Mouse (Mus musculus): ENCODE measurements around the gene Gal3st1. TPM values are rescaled to one million over a fixed set of nuclear protein-coding genes. Genes with fewer than 3 reads are reported as not detected.

Gene Gal3st1
- polyA plus RNA-seq, 1 experiment = 52.0 TPM

DNA sequence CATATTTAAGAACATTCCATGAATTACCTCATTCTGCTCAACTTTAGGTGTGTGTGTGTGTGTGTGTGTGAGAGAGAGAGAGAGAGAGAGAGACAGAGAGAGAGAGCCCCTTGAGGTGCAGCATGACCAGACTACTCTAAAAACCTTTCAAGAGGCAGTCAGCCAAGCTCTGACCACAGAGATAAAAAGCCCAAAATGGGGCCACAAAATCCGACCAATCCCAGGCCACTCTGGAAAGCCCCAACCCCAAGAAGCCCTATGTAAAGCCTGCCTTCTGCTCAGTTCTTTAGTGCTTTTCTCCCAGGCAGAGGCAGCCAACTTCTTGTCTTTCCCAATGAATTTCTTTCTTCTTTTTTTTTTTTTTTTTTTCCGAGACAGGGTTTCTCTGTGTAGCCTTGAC is 22.5 kb upstream of the Gal3st1 start:
- no peak overlapping the region for H3K4me3 ChIP-seq (replicated peaks; ENCODE audit: insufficient read depth, low read depth, low read length)
- no peak for DNase-seq
- H3K27me3 ChIP-seq (ENCODE audit: control insufficient read depth, insufficient read depth, low read length) = no peaks in the 10 kb centered on the region
- no peak for TF ChIP-seq POLR2A (IDR thresholded peaks at IDR 0.05; ENCODE audit: borderline replicate concordance, insufficient read depth, low read length)
- TF ChIP-seq CTCF (IDR thresholded peaks at IDR 0.05; ENCODE audit: borderline replicate concordance, insufficient read depth, low read depth, low read length) = no peak
- no peaks in the 10 kb centered on the region for H3K4me1 ChIP-seq (ENCODE audit: control insufficient read depth, insufficient read depth, low read length)
- H3K27ac ChIP-seq (ENCODE audit: insufficient read depth, low read length) = no peak overlapping the region
- WGBS = 50% methylated on average over 2 of the region's 2 CpGs

DNA sequence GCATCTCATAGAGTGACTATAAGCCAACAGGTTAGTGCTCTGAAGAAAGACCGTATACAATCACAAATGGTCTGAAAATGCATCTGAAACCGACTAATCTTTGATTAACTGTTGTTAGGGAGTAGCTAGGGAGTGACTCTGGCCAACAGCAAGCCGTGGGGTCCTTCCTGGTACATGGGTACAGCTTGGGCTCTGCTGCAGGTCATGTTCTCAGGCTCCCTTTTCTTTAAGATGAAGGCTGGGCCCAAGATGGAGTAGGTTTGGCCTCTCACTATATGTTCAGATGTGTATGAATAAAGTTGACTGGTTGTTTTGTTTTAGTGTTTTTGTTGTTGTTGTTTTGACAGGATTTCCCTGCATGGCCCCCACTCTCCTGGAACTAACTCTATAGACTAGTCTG is 21.7 kb upstream of the Gal3st1 start:
- no peak for DNase-seq
- no peak overlapping the region for H3K4me3 ChIP-seq (replicated peaks; ENCODE audit: insufficient read depth, low read depth, low read length)
- WGBS = 58% methylated on average over 3 of the region's 3 CpGs
- H3K27me3 ChIP-seq (ENCODE audit: control insufficient read depth, insufficient read depth, low read length) = no peaks in the 10 kb centered on the region
- H3K27ac ChIP-seq (ENCODE audit: insufficient read depth, low read length) = no peak overlapping the region
- H3K4me1 ChIP-seq (ENCODE audit: control insufficient read depth, insufficient read depth, low read length) = no peaks in the 10 kb centered on the region; the same call in 1 of the 2 replicates
- TF ChIP-seq POLR2A (IDR thresholded peaks at IDR 0.05; ENCODE audit: borderline replicate concordance, insufficient read depth, low read length) (no peak), CTCF (IDR thresholded peaks at IDR 0.05; ENCODE audit: borderline replicate concordance, insufficient read depth, low read depth, low read length) (no peak)

DNA sequence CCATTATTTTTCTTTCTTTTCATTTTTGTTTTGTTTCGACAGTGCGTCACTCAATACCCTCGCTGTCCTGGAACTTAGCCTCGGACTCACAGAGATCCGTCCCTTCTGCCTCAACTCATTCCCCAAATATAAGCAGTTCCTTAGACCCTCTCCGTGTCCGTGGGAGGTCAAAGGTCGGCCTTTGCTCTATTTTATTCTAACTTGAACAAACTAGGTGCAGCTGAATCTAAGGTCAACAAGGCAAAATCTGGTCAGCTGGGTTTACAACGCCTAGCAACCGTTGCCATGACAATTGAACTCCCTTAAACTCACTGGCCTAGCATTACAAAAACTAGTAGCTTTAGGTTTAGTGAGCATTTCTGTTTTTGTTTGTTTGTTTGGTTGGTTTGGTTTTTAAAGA is 20.3 kb upstream of the Gal3st1 start:
- Histone ChIP-seq H3K27ac (ENCODE audit: insufficient read depth, low read length) (no peak overlapping the region; the same call in 1 of the 2 replicates), H3K4me1 (ENCODE audit: control insufficient read depth, insufficient read depth, low read length) (no peaks in the 10 kb centered on the region; the same call in 1 of the 2 replicates), H3K4me3 (replicated peaks; ENCODE audit: insufficient read depth, low read depth, low read length) (peak overlapping the region; percentile 68), H3K27me3 (ENCODE audit: control insufficient read depth, insufficient read depth, low read length) (no peaks in the 10 kb centered on the region)
- no peak for TF ChIP-seq CTCF (IDR thresholded peaks at IDR 0.05; ENCODE audit: borderline replicate concordance, insufficient read depth, low read depth, low read length)
- TF ChIP-seq POLR2A (IDR thresholded peaks at IDR 0.05; ENCODE audit: borderline replicate concordance, insufficient read depth, low read length) = no peak
- WGBS = 82% methylated on average over 10 of the region's 10 CpGs
- DNase-seq = peak; percentile 11 to 17

DNA sequence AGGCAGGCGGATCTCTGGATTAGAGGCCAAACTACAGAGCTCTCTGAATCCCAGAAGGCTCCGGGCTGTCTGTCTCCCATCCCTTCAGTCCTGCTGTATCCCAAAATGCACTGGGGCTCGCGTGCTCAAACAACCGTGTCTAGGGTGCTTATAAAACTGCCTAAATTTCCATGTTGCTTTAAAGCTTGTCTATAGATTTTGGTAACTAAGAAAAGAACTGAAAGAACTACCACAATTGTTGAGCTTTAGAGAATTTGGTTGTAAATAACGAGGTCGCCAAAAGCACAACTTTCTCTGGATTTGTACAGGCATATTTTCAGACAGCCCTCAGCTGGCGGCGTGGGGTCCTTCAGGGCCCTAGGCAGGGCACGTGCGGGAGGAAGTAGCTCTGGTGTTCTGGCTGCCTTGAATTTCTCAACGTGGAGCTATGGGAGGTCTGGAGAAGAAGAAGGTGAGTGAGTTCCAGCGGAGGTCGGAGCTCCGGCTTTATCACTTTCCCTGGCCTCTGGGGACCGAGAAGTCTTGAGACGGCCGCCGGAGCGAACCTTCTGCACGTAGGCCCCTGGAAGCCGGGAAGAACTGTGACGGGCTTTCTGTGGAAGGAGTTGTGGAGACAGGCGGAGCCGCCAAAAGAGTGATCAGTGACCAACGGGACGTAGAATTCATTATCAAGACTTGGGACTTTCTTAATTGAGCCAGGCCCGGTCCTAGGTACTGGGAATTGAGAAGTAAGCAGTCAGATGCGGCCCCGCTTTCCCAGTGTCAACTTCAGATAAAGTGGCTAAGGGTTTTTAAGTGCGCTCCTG is 19.6 kb upstream of the Gal3st1 start, which contains the start of gene Pes1:
TSS of gene Pes1 (plus strand) at position 366 of the 806 bp plus-strand sequence.
- no peaks in the 10 kb centered on the region; the same call in 1 of the 2 replicates for H3K4me1 ChIP-seq (ENCODE audit: control insufficient read depth, insufficient read depth, low read length)
- WGBS = under 1% methylated on average over 31 of the region's 31 CpGs
- DNase-seq = peak; percentile 84 to 87
- no peaks in the 10 kb centered on the region for H3K27me3 ChIP-seq (ENCODE audit: control insufficient read depth, insufficient read depth, low read length)
- peak within 1 kb of the TSS; percentile 14; the same call in 1 of the 2 replicates for H3K27ac ChIP-seq (ENCODE audit: insufficient read depth, low read length)
- TF ChIP-seq CTCF (IDR thresholded peaks at IDR 0.05; ENCODE audit: borderline replicate concordance, insufficient read depth, low read depth, low read length) (no peak), POLR2A (IDR thresholded peaks at IDR 0.05; ENCODE audit: borderline replicate concordance, insufficient read depth, low read length) (peak; percentile 34; the same call in 1 of the 2 replicates)
- peak within 1 kb of the TSS; percentile 68 for H3K4me3 ChIP-seq (replicated peaks; ENCODE audit: insufficient read depth, low read depth, low read length)

DNA sequence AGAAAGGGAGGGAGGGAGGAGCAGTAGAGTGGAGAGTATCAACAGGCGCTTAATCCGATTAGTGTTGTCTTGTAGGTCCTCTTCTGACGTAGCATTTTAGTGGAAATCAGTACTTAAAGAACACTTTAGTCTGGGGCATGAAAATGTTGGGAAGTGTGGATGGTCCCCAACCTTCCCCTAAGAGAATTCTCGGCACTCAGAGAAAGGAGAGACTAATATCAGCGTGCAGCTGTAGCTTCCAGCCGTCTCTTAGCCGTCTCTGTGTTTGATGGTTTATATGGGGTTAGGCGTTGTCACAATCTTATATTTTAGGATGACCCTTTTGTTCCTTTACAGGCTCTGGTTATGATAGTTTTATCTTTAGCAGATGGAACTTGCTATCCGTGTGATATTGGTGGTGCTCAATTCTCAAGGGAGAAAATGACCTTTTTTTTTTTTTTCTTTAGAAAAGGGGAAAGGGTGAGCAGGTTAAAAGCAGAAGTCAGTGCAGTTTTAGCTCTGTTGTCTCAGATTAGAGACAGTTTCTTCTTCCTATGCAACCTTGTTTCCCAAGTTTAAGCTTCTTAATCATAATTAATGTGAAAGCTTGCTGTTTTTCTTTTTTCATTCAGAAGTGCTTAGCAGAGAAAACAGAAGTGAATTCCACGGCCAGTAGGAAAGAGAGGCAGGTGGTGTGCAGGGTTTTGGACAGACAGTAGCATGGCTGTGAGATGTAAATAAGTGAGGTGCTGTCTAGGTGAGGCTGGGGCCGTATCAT is 18.8 kb upstream of the Gal3st1 start:
- Histone ChIP-seq H3K27ac (ENCODE audit: insufficient read depth, low read length) (no peak overlapping the region), H3K4me1 (ENCODE audit: control insufficient read depth, insufficient read depth, low read length) (no peaks in the 10 kb centered on the region; the same call in 1 of the 2 replicates), H3K27me3 (ENCODE audit: control insufficient read depth, insufficient read depth, low read length) (no peaks in the 10 kb centered on the region; the same call in 1 of the 2 replicates), H3K4me3 (replicated peaks; ENCODE audit: insufficient read depth, low read depth, low read length) (peak overlapping the region; percentile 68)
- 12% methylated on average over 11 of the region's 11 CpGs for WGBS
- DNase-seq = no peak
- TF ChIP-seq POLR2A (IDR thresholded peaks at IDR 0.05; ENCODE audit: borderline replicate concordance, insufficient read depth, low read length) (no peak), CTCF (IDR thresholded peaks at IDR 0.05; ENCODE audit: borderline replicate concordance, insufficient read depth, low read depth, low read length) (no peak)

DNA sequence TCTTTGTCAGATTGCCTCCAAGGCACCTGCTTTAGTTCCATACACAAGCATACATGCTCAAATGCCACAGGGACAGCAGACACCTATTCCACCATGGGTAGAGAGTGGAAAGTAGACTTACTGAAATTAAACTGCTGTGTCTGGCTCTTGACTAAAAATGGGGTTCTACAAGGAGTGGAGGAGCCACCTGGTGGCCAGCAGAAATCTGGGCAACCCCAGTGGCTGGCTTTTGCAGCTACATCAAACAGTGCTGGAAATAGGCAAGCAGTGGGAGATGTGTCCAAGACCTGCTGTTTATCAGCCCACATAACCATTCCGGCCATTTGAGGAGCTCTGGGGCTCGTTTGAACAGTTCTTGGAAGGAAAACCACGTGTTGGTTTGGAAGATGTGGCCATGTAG is 13.6 kb upstream of the Gal3st1 start:
- no peak overlapping the region for H3K27ac ChIP-seq (ENCODE audit: insufficient read depth, low read length)
- WGBS = 58% methylated on average over 3 of the region's 3 CpGs
- peak in 1 of 2 experiments; percentile 10 for DNase-seq
- no peak overlapping the region for H3K4me3 ChIP-seq (replicated peaks; ENCODE audit: insufficient read depth, low read depth, low read length)
- TF ChIP-seq POLR2A (IDR thresholded peaks at IDR 0.05; ENCODE audit: borderline replicate concordance, insufficient read depth, low read length) (no peak), CTCF (IDR thresholded peaks at IDR 0.05; ENCODE audit: borderline replicate concordance, insufficient read depth, low read depth, low read length) (no peak; the same call in 1 of the 2 replicates)
- no peaks in the 10 kb centered on the region; the same call in 1 of the 2 replicates for H3K4me1 ChIP-seq (ENCODE audit: control insufficient read depth, insufficient read depth, low read length)
- no peaks in the 10 kb centered on the region; the same call in 1 of the 2 replicates for H3K27me3 ChIP-seq (ENCODE audit: control insufficient read depth, insufficient read depth, low read length)

DNA sequence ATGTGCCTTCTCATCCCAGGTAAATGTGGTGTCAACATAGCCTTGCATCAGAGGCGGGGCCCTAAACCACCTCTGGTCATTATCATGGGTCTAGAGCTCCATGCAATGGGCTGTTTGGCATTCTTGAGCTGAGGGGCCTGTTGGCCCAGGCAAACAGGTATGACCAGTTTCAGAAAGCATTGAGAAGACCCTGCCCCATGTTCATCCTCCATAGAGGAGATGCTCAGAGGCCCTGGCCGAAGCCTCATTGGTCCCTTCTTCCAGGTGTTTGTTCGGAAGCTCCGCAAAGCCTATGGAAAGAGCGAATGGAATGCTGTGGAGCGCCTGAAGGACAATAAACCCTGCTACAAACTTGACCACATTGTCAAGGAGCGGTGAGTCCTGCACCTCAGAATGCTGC is 13.1 kb upstream of the Gal3st1 start:
- peak in 1 of 2 experiments; percentile 2 for DNase-seq
- WGBS = 97% methylated on average over 7 of the region's 7 CpGs
- no peaks in the 10 kb centered on the region; the same call in 1 of the 2 replicates for H3K27me3 ChIP-seq (ENCODE audit: control insufficient read depth, insufficient read depth, low read length)
- no peaks in the 10 kb centered on the region; the same call in 1 of the 2 replicates for H3K4me1 ChIP-seq (ENCODE audit: control insufficient read depth, insufficient read depth, low read length)
- no peak for TF ChIP-seq POLR2A (IDR thresholded peaks at IDR 0.05; ENCODE audit: borderline replicate concordance, insufficient read depth, low read length)
- H3K4me3 ChIP-seq (replicated peaks; ENCODE audit: insufficient read depth, low read depth, low read length) = no peak overlapping the region
- no peak overlapping the region for H3K27ac ChIP-seq (ENCODE audit: insufficient read depth, low read length)

Measured in cerebellum, adult 2 months (tissue).